Mouse (Mus musculus) spleen, adult 18-20 months (tissue): ENCODE data around the gene Surf4.

Experiments
- DNase-seq, 2 experiments: peaks; one replicate each; pipeline ENCODE4 v3.0.0; 2022; ENCODE audit warnings: mixed read lengths in 2 of 2

The Surf4 gene

GRCm38 (mm10) chr2:26927745-26928476, 5.8 kb downstream of the Surf4 start:
- no peak for DNase-seq

- DNase-seq, result no peak
These were observed 11.9 kb downstream of the Surf4 start for GRCm38 (mm10) chr2:26921784-26922183.

- no peak for DNase-seq
These were observed 13.4 kb downstream of the Surf4 start for GRCm38 (mm10) chr2:26920190-26920855.

GRCm38 (mm10) chr2:26919684-26920083, 14.0 kb downstream of the Surf4 start:
- DNase-seq, result no peak

- no peak for DNase-seq
These were observed 17.0 kb downstream of the Surf4 start for GRCm38 (mm10) chr2:26916738-26917137.

GRCm38 (mm10) chr2:26915927-26916728, 17.6 kb downstream of the Surf4 start, which contains the start of the genes Surf2 and Surf1:
TSS of gene Surf2 (plus strand) at chr2:26916367.
TSS of gene Surf1 (minus strand) at chr2:26916530.
- peak; percentile 60 to 73 for DNase-seq

- DNase-seq, result no peak
These were observed 19.4 kb downstream of the Surf4 start for GRCm38 (mm10) chr2:26914148-26914941.

GRCm38 (mm10) chr2:26913416-26914147, 20.1 kb downstream of the Surf4 start:
- DNase-seq, result no peak

- DNase-seq, result no peak
These were observed 21.4 kb downstream of the Surf4 start for GRCm38 (mm10) chr2:26912253-26912770.

GRCm38 (mm10) chr2:26910994-26911765, 22.5 kb downstream of the Surf4 start:
- no peak for DNase-seq

GRCm38 (mm10) chr2:26910124-26910993, 23.4 kb downstream of the Surf4 start, which contains the start of the genes Med22 and Rpl7a:
TSS of gene Med22 (minus strand) at chr2:26910677.
TSS of gene Rpl7a (plus strand) at chr2:26910764.
- DNase-seq, result peak; percentile 99 to 100

- no peak for DNase-seq
These were observed 24.3 kb downstream of the Surf4 start for GRCm38 (mm10) chr2:26909387-26909784.

GRCm38 (mm10) chr2:26908710-26909386, 24.9 kb downstream of the Surf4 start:
- DNase-seq, result no peak

GRCm38 (mm10) chr2:26907109-26907508, 26.6 kb downstream of the Surf4 start:
- DNase-seq, result peak in 1 of 2 experiments; percentile 55

GRCm38 (mm10) chr2:26906431-26906830, 27.3 kb downstream of the Surf4 start:
- DNase-seq, result no peak

GRCm38 (mm10) chr2:26905936-26906335, 27.8 kb downstream of the Surf4 start:
- DNase-seq, result no peak

GRCm38 (mm10) chr2:26903311-26903710, 30.4 kb downstream of the Surf4 start:
- no peak for DNase-seq

GRCm38 (mm10) chr2:26902467-26903220, 31.1 kb downstream of the Surf4 start, which contains the start of gene Surf6:
TSS of gene Surf6 (minus strand) at chr2:26902879.
- peak; percentile 88 to 92 for DNase-seq
